ENCODE assay signal across 8 mouse cellular contexts in the genomic region with DNA sequence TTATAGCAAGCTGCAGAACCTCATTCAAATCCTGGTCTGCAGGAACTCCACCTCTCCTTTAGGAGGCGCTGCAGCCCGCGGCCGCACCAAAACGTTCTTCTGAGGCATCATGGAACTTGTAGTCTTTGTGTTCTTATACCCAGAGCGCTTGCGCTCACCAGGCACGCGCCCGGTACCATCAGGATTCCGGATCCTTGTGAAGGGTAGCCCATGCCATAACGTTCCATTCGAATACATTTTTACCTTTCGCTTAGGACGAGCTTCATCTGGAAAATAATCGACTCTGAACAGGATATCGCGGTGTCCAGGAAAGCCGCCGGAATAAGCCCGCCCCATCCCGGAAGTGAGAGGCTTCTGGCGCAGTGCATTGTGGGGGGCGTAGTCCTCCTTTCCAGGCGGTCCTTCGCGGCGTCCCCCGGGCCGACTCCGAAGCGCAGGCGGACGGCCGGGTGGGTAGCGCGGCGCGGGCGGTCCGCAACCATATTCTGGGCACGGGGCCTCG. TPM values are rescaled to one million over a fixed set of nuclear protein-coding genes. Genes with fewer than 3 reads are reported as not detected.
A peak's percentile ranks its signal among the peaks of the same experiment; 100 is the strongest.
DNase-seq lines count a peak whose midpoint lies in the region; ATAC-seq and TF ChIP-seq lines count a peak whose summit lies in the region.

A gene (plus strand): TSS at position 418 of the 502 bp plus-strand sequence.

- peak within 1 kb of the TSS; percentile 57 for H3K27ac ChIP-seq in CH12.LX (ENCODE audit: insufficient read depth, low read depth)
- H3K27ac ChIP-seq in forebrain, embryonic 12.5 days = peak within 1 kb of the TSS; percentile 84
- H3K27ac ChIP-seq in heart, postnatal 0 days (ENCODE audit: low read depth) = peak within 1 kb of the TSS; percentile 84
- peak within 1 kb of the TSS; percentile 86 for H3K27ac ChIP-seq in liver, embryonic 16.5 days (ENCODE audit: low read length)
- peak within 1 kb of the TSS; percentile 88 for H3K27ac ChIP-seq in neural tube, embryonic 13.5 days (replicated peaks)
- peak within 1 kb of the TSS; percentile 92 for H3K27ac ChIP-seq in testis, adult 2 months (ENCODE audit: control insufficient read depth, insufficient read depth, low read depth, low read length)

- peak; percentile 26 for TF ChIP-seq RAD21 in CH12.LX (IDR thresholded peaks at IDR 0.05; ENCODE audit: low read depth, low read length)

- under 1% methylated on average over 43 of the region's 43 CpGs for WGBS in forebrain, embryonic 12.5 days
- WGBS in heart, postnatal 0 days = under 1% methylated on average over 43 of the region's 43 CpGs
- 0% methylated on average over 43 of the region's 43 CpGs for WGBS in liver, embryonic 16.5 days (ENCODE audit: insufficient replicate concordance)
- WGBS in neural tube, embryonic 13.5 days = under 1% methylated on average over 43 of the region's 43 CpGs

- H3K36me3 ChIP-seq in CH12.LX (replicated peaks in 1 of 2; ENCODE audit: control insufficient read depth in 1 of 2, insufficient read depth in 1 of 2, low read length in 1 of 2) = peaks cover 0 to 8% of the 10 kb centered on the region in 2 experiments
- H3K36me3 ChIP-seq in forebrain, embryonic 12.5 days (replicated peaks) = peaks cover 6% of the 10 kb centered on the region; the same call in 1 of the 2 replicates
- H3K36me3 ChIP-seq in heart, postnatal 0 days (replicated peaks; ENCODE audit: control insufficient read depth, insufficient read depth, low read length) = 0 out of 2 replicates have a peak, but pooled peaks cover under 1% of the 10 kb centered on the region
- H3K36me3 ChIP-seq in liver, embryonic 16.5 days (ENCODE audit: control insufficient read depth, insufficient read depth) = peaks cover 2% of the 10 kb centered on the region; the same call in 1 of the 2 replicates
- H3K36me3 ChIP-seq in neural tube, embryonic 13.5 days = peaks cover 8% of the 10 kb centered on the region; the same call in 1 of the 2 replicates
- no peaks in the 10 kb centered on the region for H3K36me3 ChIP-seq in testis, adult 2 months (ENCODE audit: control insufficient read depth, insufficient read depth, low read length)

- H3K27me3 ChIP-seq in CH12.LX (replicated peaks) = no peaks in the 10 kb centered on the region
- no peaks in the 10 kb centered on the region for H3K27me3 ChIP-seq in forebrain, embryonic 12.5 days
- no peaks in the 10 kb centered on the region for H3K27me3 ChIP-seq in heart, postnatal 0 days (ENCODE audit: control insufficient read depth, insufficient read depth, low read length)
- H3K27me3 ChIP-seq in liver, embryonic 16.5 days (ENCODE audit: control insufficient read depth, insufficient read depth, low read depth, low read length) = no peaks in the 10 kb centered on the region
- no peaks in the 10 kb centered on the region for H3K27me3 ChIP-seq in neural tube, embryonic 13.5 days
- no peaks in the 10 kb centered on the region for H3K27me3 ChIP-seq in testis, adult 2 months (ENCODE audit: control insufficient read depth, insufficient read depth, low read length)

- peaks cover 10 to 54% of the 10 kb centered on the region in 2 experiments; a peak in 3 of 4 replicates for H3K4me1 ChIP-seq in CH12.LX (ENCODE audit: control insufficient read depth in 1 of 2, insufficient read depth in 2 of 2)
- peaks cover 50% of the 10 kb centered on the region for H3K4me1 ChIP-seq in forebrain, embryonic 12.5 days
- H3K4me1 ChIP-seq in heart, postnatal 0 days (ENCODE audit: control insufficient read depth, insufficient read depth) = peaks cover 33% of the 10 kb centered on the region
- peaks cover 52% of the 10 kb centered on the region for H3K4me1 ChIP-seq in liver, embryonic 16.5 days (ENCODE audit: control insufficient read depth, low read depth, low read length)
- peaks cover 55% of the 10 kb centered on the region for H3K4me1 ChIP-seq in neural tube, embryonic 13.5 days (replicated peaks)
- peaks cover 12% of the 10 kb centered on the region for H3K4me1 ChIP-seq in testis, adult 2 months (ENCODE audit: control insufficient read depth, insufficient read depth, low read length)

- ATAC-seq in forebrain, embryonic 12.5 days (ENCODE audit: low FRiP score) = peak; percentile 91
- peak; percentile 92 for ATAC-seq in heart, postnatal 0 days (ENCODE audit: insufficient read depth, low read depth)
- peak; percentile 84 for ATAC-seq in liver, embryonic 16.5 days (ENCODE audit: low read depth)
- peak; percentile 88 for ATAC-seq in neural tube, embryonic 13.5 days (ENCODE audit: low read depth)

- H3K4me3 ChIP-seq in CH12.LX (replicated peaks in 1 of 3; ENCODE audit: low read depth in 2 of 3, low read length in 2 of 3, poor library complexity in 1 of 3) = peak within 1 kb of the TSS; percentile 76 to 91 (median 80)
- peak within 1 kb of the TSS; percentile 80 for H3K4me3 ChIP-seq in forebrain, embryonic 12.5 days (replicated peaks)
- peak within 1 kb of the TSS; percentile 68 for H3K4me3 ChIP-seq in heart, postnatal 0 days (ENCODE audit: low read depth, low read length)
- peak within 1 kb of the TSS; percentile 79 for H3K4me3 ChIP-seq in liver, embryonic 16.5 days (ENCODE audit: low read depth, low read length)
- peak within 1 kb of the TSS; percentile 83 for H3K4me3 ChIP-seq in neural tube, embryonic 13.5 days
- peak within 1 kb of the TSS; percentile 94 for H3K4me3 ChIP-seq in testis, adult 2 months (ENCODE audit: control insufficient read depth, low read depth, low read length)

- peak; percentile 58; the same call in 1 of the 2 replicates for TF ChIP-seq POLR2A in CH12.LX (IDR thresholded peaks at IDR 0.05; ENCODE audit: low read depth, low read length)
- peak; percentile 16; the same call in 1 of the 2 replicates for TF ChIP-seq POLR2A in testis, adult 2 months (IDR thresholded peaks at IDR 0.05; ENCODE audit: control insufficient read depth, low read depth, low read length)

- H3K9ac ChIP-seq in CH12.LX (ENCODE audit: insufficient read depth, low read depth) = peak within 1 kb of the TSS; percentile 83
- H3K9ac ChIP-seq in forebrain, embryonic 12.5 days = peak within 1 kb of the TSS; percentile 90
- peak within 1 kb of the TSS; percentile 70 for H3K9ac ChIP-seq in heart, postnatal 0 days (replicated peaks; ENCODE audit: low read depth, low read length)
- peak within 1 kb of the TSS; percentile 87 for H3K9ac ChIP-seq in liver, embryonic 16.5 days (ENCODE audit: low read depth, low read length)
- peak within 1 kb of the TSS; percentile 89 for H3K9ac ChIP-seq in neural tube, embryonic 13.5 days

- H3K9me3 ChIP-seq in CH12.LX (replicated peaks; ENCODE audit: low read length) = no peaks in the 10 kb centered on the region
- H3K9me3 ChIP-seq in forebrain, embryonic 12.5 days = no peaks in the 10 kb centered on the region
- H3K9me3 ChIP-seq in heart, postnatal 0 days (replicated peaks; ENCODE audit: control insufficient read depth, low read length) = no peaks in the 10 kb centered on the region
- no peaks in the 10 kb centered on the region for H3K9me3 ChIP-seq in liver, embryonic 16.5 days (replicated peaks; ENCODE audit: control insufficient read depth, low read length)
- H3K9me3 ChIP-seq in neural tube, embryonic 13.5 days = no peaks in the 10 kb centered on the region

- H3K79me2 ChIP-seq in CH12.LX (replicated peaks; ENCODE audit: control insufficient read depth, extremely low read depth, insufficient read depth, poor library complexity, severe bottlenecking) = peaks cover 38% of the 10 kb centered on the region

- dilution Hi-C loops in CH12.LX (cut with MboI; ENCODE audit: extremely low pct_ligation_motif_present, extremely low pct_unique_long_range_greater_than_20kb, low sequenced_read_pairs) = no loop called here

- TF ChIP-seq CTCF in CH12.LX (conservative IDR thresholded peaks at IDR 0.05 in 1 of 2, IDR thresholded peaks at IDR 0.05 in 1 of 2; ENCODE audit: low read depth in 2 of 2, low read length in 2 of 2) = peak; percentile 65 to 80
- peak; percentile 82 for TF ChIP-seq CTCF in heart, postnatal 0 days (IDR thresholded peaks at IDR 0.05; ENCODE audit: low read depth)
- peak; percentile 96; the same call in 1 of the 2 replicates for TF ChIP-seq CTCF in testis, adult 2 months (IDR thresholded peaks at IDR 0.05; ENCODE audit: control insufficient read depth, insufficient read depth, insufficient replicate concordance, low read depth, low read length)

- DNase-seq in CH12.LX (ENCODE audit: extremely low read depth) = peak; percentile 90
- peak; percentile 92 for DNase-seq in c-Kit-positive CD71-positive TER-119-negative erythroid progenitor cells, embryonic 14.5 days (ENCODE audit: low read depth)
- DNase-seq in heart, postnatal 0 days (ENCODE audit: low spot score) = peak; percentile 93
- peak; percentile 95 to 97 for DNase-seq in kidney, postnatal 4 days

- in situ Hi-C loops in CH12.LX (cut with MboI; ENCODE audit: low pct_ligation_motif_present, low pct_unique_long_range_greater_than_20kb, low sequenced_read_pairs) = no loop called here

- TF ChIP-seq EP300 in CH12.LX (IDR thresholded peaks at IDR 0.05; ENCODE audit: low read length) = no peak
- peak; percentile 72; the same call in 1 of the 2 replicates for TF ChIP-seq EP300 in heart, postnatal 0 days (IDR thresholded peaks at IDR 0.05; ENCODE audit: low read depth)

- H3K4me2 ChIP-seq in CH12.LX (ENCODE audit: insufficient read depth, low read depth, poor library complexity, severe bottlenecking) = peak within 1 kb of the TSS; percentile 65
- peak within 1 kb of the TSS; percentile 99 for H3K4me2 ChIP-seq in forebrain, embryonic 12.5 days
- peak within 1 kb of the TSS; percentile 91 for H3K4me2 ChIP-seq in heart, postnatal 0 days (ENCODE audit: low read depth, low read length)
- peak within 1 kb of the TSS; percentile 94 for H3K4me2 ChIP-seq in liver, embryonic 16.5 days (ENCODE audit: low read depth, low read length)
- H3K4me2 ChIP-seq in neural tube, embryonic 13.5 days = peak within 1 kb of the TSS; percentile 99

TF ChIP-seq in CH12.LX, 34 proteins besides CTCF, POLR2A, EP300 and RAD21 (continues in another document):
- TF ChIP-seq ETS1 (conservative IDR thresholded peaks at IDR 0.05; ENCODE audit: low read depth, low read length) (no peak), ZC3H11A (IDR thresholded peaks at IDR 0.05; ENCODE audit: low read depth, low read length) (no peak), TBP (conservative IDR thresholded peaks at IDR 0.05; ENCODE audit: low read depth, low read length) (0 out of 2 replicates have a peak, but pooled peaks have one; percentile 55), E2F4 (IDR thresholded peaks at IDR 0.05; ENCODE audit: insufficient replicate concordance, low read depth, low read length) (no peak), POLR2AphosphoS2 (IDR thresholded peaks at IDR 0.05; ENCODE audit: low read depth, low read length) (no peak)

RNA-seq across cellular contexts. Expression of the gene that starts here (rescaled TPM):
- 40.2 and 42.6 TPM in 2 replicates for total RNA-seq in CH12.LX (2012; rRNA removed)
- total RNA-seq in CH12.LX (2014; rRNA removed) = 29.7 and 31.9 TPM in 2 replicates
- 21.3 and 21.7 TPM in 2 replicates for polyA plus RNA-seq in CH12.LX (2012; ENCODE audit: insufficient read length, low read depth)
- polyA plus RNA-seq in forebrain, embryonic 12.5 days (2016; fragmentation: Nextera tagmentation; extraction: Ambion mirVana) = 80.4 and 81.9 TPM in 2 replicates
- 59.5 and 81.1 TPM in 2 replicates for total RNA-seq in heart, postnatal 0 days (2014; rRNA removed; ENCODE audit: low replicate concordance)
- polyA plus RNA-seq in heart, postnatal 0 days (2015; fragmentation: Nextera tagmentation; extraction: Ambion mirVana) = 35.5 and 36.6 TPM in 2 replicates
- 25.4 and 26.4 TPM in 2 replicates for polyA plus RNA-seq in liver, embryonic 16.5 days (2015; fragmentation: Nextera tagmentation; extraction: Ambion mirVana)
- polyA plus RNA-seq in neural tube, embryonic 13.5 days (2015; fragmentation: Nextera tagmentation; extraction: Ambion mirVana) = 61.4 and 64.1 TPM in 2 replicates
- polyA plus RNA-seq in testis, adult 2 months (2012; rRNA removed) = 13.1 and 14.0 TPM in 2 replicates

Comparison
In these comparisons a context has a peak if more than half of its experiments do, and no peak if none do; other contexts are left out.
1. Peak in every context shown above with its lines: DNase-seq, ATAC-seq, H3K4me3 ChIP-seq and H3K27ac ChIP-seq.